Mouse (Mus musculus) CD4-positive, CD25-positive, alpha-beta regulatory T cell, adult 4 months (primary cell): ENCODE results near the gene Slc39a11. TPM values are rescaled to one million over a fixed set of nuclear protein-coding genes. Genes with fewer than 3 reads are reported as not detected.

ENCODE experiments used
- ATAC-seq: one replicate; pipeline ENCODE4 v1.8.0; 2017
- polyA plus RNA-seq, 2 experiments: library from polyadenylated mRNA; unstranded; fragments of 100-300 nt; shearing (Covaris generic); gene quantifications; one replicate each; pipeline ENCODE4 v1.2.1; 2017

Slc39a11 gene
- polyA plus RNA-seq, 2 experiments from 2014 or later: 12.0 to 17.9 TPM

DNA sequence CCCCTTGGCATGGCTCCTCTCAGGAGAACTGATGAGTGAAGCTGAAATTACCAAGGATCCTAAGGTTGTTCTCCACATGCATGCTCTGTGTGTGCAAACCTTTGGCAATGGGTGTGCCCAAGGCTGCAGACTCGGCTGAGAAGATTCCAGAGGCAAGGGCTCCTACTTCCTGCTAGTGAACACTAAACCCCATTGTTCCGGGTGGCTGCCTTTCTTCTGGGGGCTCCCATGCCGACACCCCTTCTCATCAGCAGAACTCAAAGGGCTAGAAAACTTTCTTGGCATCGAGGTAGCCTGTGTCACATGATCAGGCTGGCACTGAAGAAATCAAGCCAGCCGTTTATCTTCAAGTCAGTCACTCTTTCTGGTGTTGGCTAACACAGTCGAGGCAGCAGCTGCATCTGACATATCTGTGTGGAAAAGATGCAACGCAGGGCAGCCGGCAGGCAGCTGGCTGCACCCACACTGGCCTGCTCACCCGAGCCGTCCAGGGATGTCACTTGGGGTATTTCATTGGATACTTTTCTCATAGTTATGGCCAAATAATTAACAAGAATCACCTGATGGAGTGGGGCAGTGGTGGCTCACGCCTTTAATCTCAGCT is 145.3 kb downstream of the Slc39a11 start:
- ATAC-seq: no peak

DNA sequence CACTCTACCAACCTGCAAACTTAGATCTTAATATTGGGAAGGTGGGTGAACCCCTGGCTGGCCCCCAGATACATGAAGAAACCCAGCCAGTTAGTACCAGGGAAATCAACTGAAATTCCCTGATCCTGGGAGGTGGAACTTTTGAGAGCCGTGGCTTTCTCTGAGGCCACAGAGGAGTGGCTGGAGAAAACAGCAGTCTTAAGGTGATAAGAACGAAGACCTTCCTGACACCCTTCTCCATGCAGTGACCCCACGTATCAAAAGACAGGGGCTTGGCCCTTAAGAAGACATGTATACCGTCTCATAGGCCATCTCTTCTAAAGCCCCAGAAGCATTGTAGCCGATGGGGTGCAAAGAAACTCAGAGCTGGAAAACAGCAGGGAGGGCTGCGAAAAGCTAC is 146.9 kb downstream of the Slc39a11 start:
- no peak for ATAC-seq

DNA sequence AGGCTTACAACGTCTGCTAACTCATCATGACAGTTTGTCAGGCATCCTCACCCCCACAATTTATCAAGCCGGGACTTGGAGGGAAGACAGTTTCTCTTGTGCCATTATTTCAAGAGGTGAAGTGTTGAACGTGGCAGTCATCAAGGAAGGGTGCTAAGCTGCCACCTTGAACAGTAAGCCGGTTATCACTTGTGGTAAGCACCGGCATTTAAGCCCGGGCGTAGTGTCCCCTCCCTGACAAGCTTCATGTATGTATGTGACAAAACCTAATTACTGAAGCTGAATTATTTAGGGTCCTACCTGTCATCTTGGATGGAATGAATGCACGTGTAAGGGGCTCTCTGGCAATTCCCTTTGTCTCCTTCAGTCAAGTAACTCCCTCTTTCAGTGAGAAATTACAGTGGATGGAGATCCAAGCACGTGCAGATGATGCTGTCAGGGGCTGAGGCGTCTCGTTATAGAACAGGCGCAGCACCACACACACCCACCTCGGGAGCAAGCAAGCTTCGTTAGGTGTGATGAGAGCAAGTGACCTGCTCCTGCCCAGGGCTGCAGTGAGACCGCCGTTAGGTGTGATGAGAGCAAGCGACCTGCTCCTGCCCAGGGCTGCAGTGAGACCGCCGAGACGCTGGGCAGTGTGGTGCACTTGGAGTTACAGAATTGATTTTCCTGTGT is 149.1 kb downstream of the Slc39a11 start:
- ATAC-seq: no peak

DNA sequence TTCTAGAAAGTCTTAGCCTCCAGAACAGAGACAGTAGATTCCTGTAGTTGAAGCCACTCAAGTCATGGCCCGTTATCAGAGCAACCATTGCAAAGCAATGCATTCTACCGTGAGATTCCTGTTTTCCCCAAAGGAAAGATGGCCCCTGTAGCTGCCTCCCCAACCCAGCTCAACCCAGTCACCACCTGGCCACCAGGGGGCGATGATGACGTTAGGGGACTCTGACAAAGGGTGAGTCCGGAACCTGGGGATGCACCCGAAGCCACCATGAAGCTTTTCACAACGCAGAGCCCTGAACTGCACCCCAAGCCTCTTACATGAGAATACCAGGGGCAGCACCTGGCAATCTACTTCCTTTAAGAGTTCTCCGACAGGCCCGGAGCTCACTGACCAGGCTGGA is 151.0 kb downstream of the Slc39a11 start:
- peak; percentile 69 for ATAC-seq

- ATAC-seq: no peak
Measured at GRCm38 (mm10) chr11:113494021-113494546, 155.8 kb downstream of the Slc39a11 start.

DNA sequence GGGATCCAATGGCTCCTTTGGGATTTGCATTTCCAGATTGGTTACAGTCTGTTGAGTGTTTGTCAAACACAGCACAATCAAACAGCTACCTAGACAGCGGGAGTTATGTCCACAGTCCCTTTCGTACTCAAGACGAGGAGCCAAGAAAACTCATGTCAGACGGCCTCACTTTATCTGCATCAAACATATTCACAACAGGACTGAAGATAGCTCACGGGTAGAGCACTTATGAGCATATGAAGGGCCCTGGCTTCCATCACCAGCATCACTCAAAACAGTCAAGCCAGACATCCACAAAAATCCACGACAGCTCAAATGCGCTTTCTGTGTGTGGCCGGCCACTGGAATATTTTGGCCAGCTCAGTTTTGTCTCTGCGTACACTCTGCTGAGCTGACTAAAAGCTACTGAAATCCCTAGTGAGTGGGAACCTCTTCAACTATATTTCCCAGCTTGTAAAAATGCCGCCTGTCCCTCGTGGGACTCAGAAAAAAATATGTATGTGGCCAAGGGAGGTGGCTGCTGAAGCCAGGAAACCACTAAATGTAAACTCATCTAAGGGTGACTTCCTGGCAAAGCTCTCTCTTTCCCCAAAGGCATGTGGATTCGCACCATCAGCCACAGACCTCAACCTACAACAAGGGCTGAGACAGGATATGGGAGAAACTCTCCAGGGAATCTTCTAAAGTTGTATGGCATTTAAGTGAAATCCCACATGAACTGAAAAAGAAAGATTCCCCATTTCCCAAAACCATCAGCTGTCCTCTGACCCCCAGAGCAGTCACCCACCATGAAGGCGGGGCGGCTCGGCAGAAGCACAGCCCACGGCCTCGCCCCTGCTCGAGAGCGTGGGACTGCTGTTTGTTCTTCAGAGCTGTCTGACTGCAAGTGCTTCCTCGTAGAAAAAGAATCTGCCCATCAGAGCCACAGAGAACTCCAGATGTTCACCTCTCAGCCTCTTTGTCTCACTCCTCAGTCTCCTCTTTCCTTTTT is 159.1 kb downstream of the Slc39a11 start:
- no peak for ATAC-seq

DNA sequence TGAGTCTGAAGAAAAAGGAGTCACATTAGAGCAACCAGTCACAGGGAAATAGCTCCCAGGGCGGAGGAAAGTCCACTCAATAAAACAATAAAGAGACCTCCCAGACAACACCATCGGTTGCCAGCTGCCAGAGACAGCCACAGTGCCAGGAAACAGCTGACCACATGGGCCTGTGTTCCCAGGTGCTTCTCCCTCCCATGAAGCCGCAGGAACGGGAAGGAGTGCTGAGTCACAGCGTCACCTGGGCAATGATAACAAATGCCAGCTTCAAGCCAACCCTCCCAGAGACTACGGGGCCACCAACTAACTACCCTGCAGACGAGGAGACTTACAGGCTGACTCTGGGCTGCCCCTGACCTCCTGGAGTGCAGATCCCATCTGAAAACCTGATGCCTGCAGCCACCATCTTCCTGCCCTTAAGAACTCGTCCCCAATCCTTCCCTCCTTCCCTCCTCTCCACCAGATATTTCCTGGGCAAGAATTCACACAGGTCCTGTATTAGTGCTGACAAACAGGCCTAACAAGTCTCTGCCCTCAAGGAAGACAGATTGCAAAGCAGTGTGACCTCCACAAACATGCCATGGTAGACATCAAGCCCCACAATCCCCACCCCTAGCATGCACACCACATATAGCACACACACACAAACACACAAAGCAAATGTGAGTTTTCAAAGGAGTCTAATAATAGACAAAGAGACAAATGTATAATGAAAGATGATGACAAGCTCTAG is 162.1 kb downstream of the Slc39a11 start:
- no peak for ATAC-seq

DNA sequence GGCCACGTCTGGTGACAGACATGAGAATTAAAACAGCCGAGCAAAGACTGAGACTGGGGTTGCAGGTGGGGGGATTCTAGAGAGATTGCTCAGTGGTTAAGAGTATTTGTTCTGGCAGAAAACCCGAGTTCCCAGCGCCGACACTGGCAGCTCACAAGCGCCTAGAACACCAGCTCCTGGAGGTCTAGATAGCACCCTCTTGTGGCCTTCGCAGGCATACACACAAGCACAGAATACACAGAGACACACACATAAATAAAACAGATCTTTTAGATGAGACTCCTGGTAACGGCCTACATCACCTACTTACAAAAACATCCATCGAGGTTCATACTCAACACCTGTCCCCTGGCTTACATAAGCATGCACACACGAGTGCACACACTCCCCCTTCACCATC is 165.8 kb downstream of the Slc39a11 start:
- ATAC-seq: no peak

DNA sequence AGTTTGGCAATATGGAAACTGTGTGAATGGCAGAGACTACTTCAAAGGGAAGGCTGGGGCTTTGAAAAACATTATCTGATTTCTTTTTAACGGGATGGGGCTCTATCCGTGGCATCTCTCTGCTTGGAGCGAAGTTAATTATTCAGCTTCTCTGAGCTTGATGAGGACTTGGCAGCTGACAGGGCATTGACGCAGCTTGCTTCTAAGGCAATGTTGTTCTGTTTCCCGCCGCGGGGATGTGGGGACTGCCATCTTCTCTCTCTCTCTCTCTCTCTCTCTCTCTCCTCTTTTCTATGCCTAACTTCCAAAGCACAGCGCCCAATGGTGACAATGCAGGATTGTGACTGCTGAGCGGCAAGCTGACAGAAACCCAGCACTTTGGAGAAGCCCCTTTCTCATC is 172.3 kb downstream of the Slc39a11 start:
- ATAC-seq: no peak

- ATAC-seq: no peak
Measured at GRCm38 (mm10) chr11:113476720-113477119, 173.2 kb downstream of the Slc39a11 start.

GRCm38 (mm10) chr11:113475491-113475890 is 174.4 kb downstream of the Slc39a11 start:
- ATAC-seq: no peak

DNA sequence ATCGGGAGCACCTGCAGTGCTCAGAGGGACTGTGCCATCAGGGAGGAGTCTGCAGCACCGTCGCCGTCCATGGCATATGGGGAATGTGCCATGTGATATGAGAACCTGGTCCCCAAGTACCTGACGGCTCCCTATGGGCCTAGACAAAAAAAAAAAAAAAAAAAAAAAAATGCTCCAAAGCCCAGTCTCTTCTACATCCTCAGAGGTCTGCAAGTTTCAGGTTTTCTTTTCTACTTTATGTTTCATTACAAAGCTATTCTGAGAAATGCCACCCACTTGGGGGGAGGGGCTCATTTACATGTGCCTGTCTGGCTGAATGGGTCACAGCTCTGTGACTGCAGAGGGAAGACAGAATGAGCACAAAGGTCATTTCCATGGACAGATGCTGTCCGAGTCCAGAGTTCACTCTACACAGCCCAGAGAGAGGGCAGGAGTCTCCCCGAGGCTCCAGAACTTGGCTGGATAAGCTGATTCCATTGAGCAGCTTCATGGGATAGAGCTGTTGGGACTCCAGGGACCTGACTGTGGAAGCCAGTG is 175.8 kb downstream of the Slc39a11 start:
- no peak for ATAC-seq

- ATAC-seq: no peak
Measured at GRCm38 (mm10) chr11:113471936-113472335, 177.9 kb downstream of the Slc39a11 start.

- ATAC-seq: no peak
Measured at GRCm38 (mm10) chr11:113469919-113470785, 179.7 kb downstream of the Slc39a11 start.

GRCm38 (mm10) chr11:113468016-113468415 is 181.9 kb downstream of the Slc39a11 start:
- no peak for ATAC-seq

DNA sequence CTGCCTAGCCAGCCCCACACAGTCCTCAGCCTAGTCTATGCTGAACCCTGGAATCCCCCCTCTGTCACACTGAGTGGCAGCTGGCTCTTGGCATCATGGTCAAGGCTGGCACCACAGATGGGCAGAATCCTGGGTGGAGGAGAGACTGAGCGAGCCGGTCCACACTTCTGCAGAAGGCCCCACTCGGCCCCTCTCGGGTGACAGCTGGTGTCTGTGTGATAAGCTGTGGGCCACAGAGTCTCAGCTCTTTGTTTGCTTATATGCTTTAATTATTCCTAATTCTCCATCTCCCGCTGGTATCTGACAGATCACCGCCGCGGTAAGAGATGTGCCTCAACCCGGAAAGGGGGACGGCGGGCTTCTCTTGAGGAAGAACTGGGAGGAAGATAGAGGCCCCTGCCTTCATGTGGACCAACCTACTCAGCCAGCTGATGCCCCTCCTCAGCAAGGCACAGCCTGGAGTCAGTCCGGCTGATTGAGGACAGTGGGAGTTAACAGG is 182.5 kb downstream of the Slc39a11 start:
- no peak for ATAC-seq

GRCm38 (mm10) chr11:113460118-113460517 is 189.8 kb downstream of the Slc39a11 start:
- no peak for ATAC-seq

- ATAC-seq: no peak
Measured at GRCm38 (mm10) chr11:113458582-113459210, 191.2 kb downstream of the Slc39a11 start.

DNA sequence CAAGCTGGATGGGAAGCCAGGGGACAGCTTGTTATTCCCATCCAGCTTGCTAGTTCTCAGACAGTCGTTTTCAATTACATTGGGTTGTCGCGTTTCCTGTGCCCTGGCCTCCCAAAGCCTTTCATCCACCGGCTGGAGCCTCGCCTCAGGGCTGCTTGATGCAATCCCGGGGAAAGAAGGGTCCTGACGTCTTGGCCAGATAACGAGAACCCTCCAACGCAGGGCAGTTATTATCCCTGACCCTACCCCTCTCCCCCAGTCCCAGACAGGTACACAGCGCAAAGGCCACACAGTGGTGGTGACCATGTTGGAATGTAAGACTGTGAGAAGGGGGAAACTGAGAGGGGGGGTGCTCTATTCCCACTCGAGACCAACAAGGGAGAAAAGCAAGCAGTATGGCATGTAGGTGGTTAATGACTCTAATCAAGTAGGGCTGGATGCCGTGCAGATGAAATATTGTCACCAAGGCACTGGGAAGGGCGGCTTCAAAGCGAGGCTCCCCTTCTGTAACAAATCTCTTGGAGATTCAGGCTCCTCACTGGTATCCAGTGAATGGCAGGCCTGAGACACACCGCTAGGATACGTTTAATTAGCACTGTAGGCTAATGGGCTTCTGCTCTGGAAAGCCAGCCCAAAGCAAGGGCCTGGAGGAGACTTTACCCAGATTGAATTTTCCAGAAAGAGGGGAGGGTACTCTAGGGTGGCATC is 196.9 kb downstream of the Slc39a11 start:
- ATAC-seq: no peak

GRCm38 (mm10) chr11:113451301-113451700 is 198.6 kb downstream of the Slc39a11 start:
- no peak for ATAC-seq
